Mouse (Mus musculus) thymus, adult 2 months (tissue): ENCODE results near the gene Zbtb20. TPM values are rescaled to one million over a fixed set of nuclear protein-coding genes. Genes with fewer than 3 reads are reported as not detected.

Experiments used
- DNase-seq: peaks from one replicate; pipeline ENCODE4 v3.0.0; 2021
- H3K27ac ChIP-seq: fragments of 200-500 bp; 2 replicates; pipeline ENCODE4 v1.5.1; 2012; ENCODE audit warnings: low read length, control low read depth; ENCODE audit not compliant: control insufficient read depth, insufficient read depth
- H3K27me3 ChIP-seq: fragments of 200-500 bp; 2 replicates; pipeline ENCODE4 v1.6.1; 2012; ENCODE audit warnings: mild to moderate bottlenecking, low read length, moderate library complexity, mixed read lengths; ENCODE audit not compliant: control insufficient read depth, insufficient read depth
- H3K36me3 ChIP-seq: fragments of 200-500 bp; 2 replicates; pipeline ENCODE4 v1.6.1; 2012; ENCODE audit warnings: mild to moderate bottlenecking, low read length, moderate library complexity; ENCODE audit not compliant: control insufficient read depth, insufficient read depth
- H3K4me1 ChIP-seq: fragments of 200-500 bp; replicated peaks from 2 replicates; pipeline ENCODE4 v1.6.1; 2012; ENCODE audit warnings: low read length; ENCODE audit not compliant: control insufficient read depth, insufficient read depth
- H3K4me3 ChIP-seq: fragments of 200-500 bp; 2 replicates; pipeline ENCODE4 v1.5.1; 2012; ENCODE audit warnings: mild to moderate bottlenecking, low read length, control low read depth, moderate library complexity; ENCODE audit not compliant: control insufficient read depth, insufficient read depth
- CTCF ChIP-seq: fragments of 200-500 bp; IDR thresholded peaks from 2 replicates; pipeline ENCODE4 v1.5.1; 2012; ENCODE audit warnings: mild to moderate bottlenecking, control low read depth, low read length, moderate library complexity, borderline replicate concordance; ENCODE audit not compliant: control insufficient read depth, poor library complexity, insufficient read depth; ENCODE audit errors: extremely low read depth
- POLR2A ChIP-seq: fragments of 200-500 bp; IDR thresholded peaks from 2 replicates; pipeline ENCODE4 v1.6.1; 2012; ENCODE audit warnings: mild to moderate bottlenecking, low read length, control low read depth, moderate library complexity; ENCODE audit not compliant: control insufficient read depth, poor library complexity, insufficient read depth; ENCODE audit errors: extremely low read depth
- WGBS: fragments of 180-500 bp; shearing (Covaris S2); methylation state at CpG from one replicate; pipeline ENCODE4 v1.1.7; 2018; 5-methylcytosine and 5-hydroxymethylcytosine counted together
- polyA plus RNA-seq: library from polyadenylated mRNA; depleted of rRNA; stranded (reverse); fragments of >200 nt; gene quantifications from 2 replicates; pipeline ENCODE4 v1.2.3, GENCODE M21; 2012

Gene Zbtb20
- polyA plus RNA-seq, 1 experiment, result 19.1 TPM

DNA sequence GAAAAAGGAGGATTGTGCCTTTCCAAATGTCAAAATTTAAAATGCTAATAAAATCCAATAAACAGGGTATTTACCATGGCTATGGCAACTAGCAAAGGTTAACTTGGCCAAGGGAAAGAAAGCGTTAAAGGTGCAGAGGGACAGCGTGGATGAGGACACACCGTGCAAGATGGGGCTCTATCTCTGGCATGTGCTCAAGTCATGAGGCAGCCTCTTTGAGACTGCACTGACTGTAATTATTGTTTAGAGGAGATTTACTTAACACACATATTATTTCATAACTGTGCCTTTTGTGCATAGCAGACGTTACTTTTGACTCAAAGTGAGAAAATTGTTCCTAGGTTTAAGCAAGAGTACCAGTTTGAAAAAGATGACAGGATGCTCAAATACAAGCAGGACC lies 554.3 kb downstream of the Zbtb20 start:
- no peaks in the 10 kb centered on the region for H3K27me3 ChIP-seq
- no peak overlapping the region for H3K27ac ChIP-seq
- no peak overlapping the region for H3K4me3 ChIP-seq
- 93% methylated on average over 4 of the region's 4 CpGs for WGBS
- DNase-seq, result no peak
- H3K4me1 ChIP-seq, result no peaks in the 10 kb centered on the region
- H3K36me3 ChIP-seq, result no peaks in the 10 kb centered on the region
- TF ChIP-seq POLR2A (no peak), CTCF (no peak)

DNA sequence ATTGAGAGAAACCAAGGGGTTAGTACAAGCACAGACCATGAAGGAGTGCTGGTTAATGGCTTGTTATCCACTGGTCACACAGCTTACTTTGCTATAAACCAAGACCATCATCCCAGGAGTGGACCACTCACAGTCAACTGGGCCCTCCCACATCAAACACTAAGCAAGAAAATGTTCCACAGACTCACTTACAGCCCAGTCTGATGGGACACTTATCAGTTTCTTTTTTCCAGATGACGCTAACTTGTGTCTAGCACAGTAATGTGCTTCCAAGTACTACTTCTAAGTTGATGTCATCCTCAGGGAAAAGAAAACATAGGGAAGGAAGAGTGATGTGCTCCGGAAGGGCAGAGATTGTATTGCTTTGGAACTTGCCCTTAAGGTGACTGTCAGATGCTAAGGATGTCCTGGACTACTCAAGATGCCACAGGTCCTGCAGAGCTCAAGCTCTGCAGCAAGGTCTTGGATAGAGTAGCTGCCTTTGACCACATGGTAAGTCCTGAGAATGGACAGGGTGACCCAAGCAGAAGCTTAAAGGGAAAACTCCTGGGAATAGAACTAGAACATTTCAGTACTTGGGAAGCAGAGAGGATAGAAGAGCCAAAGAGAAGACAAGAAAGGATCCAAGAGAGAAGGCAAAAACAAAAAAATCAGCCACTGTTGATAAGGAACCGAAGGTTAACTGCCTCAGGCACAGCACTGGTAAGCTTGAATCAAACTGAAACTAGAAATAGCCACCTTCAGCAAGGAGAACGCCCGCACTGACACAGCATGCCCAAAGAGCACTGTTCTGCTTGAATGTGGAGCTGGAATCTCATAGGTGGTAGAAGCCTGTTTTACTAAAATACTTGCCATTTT lies 556.1 kb downstream of the Zbtb20 start:
- no peak overlapping the region for H3K27ac ChIP-seq
- no peak for DNase-seq
- H3K4me3 ChIP-seq, result no peak overlapping the region
- no peak for TF ChIP-seq CTCF
- TF ChIP-seq POLR2A, result no peak
- H3K27me3 ChIP-seq, result no peaks in the 10 kb centered on the region
- 85% methylated on average over 5 of the region's 5 CpGs for WGBS
- H3K4me1 ChIP-seq, result no peaks in the 10 kb centered on the region
- H3K36me3 ChIP-seq, result no peaks in the 10 kb centered on the region

DNA sequence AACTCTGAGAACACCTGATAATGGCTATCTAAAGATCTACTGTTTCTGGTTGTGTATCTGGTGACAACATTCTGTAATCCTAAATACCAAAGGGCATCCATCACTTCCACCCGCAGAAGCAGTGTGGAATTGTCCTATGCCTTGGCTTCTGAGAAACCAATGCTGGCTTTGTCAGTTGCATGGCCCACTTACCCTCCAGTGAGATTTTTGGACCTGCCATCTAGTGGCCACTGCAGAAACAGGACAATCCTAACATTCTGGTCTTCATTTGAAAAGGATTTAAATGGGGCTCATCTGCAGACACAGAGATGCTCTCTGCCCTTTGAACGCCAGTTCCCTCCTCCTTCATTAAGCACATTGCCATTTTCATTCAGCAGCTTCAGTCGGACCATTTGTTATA lies 559.3 kb downstream of the Zbtb20 start:
- Histone ChIP-seq H3K27me3 (no peaks in the 10 kb centered on the region), H3K27ac (no peak overlapping the region), H3K4me1 (no peaks in the 10 kb centered on the region), H3K36me3 (no peaks in the 10 kb centered on the region), H3K4me3 (no peak overlapping the region)
- no peak for DNase-seq
- WGBS, result 90% methylated on average over 3 of the region's 3 CpGs
- TF ChIP-seq POLR2A (no peak), CTCF (no peak)

DNA sequence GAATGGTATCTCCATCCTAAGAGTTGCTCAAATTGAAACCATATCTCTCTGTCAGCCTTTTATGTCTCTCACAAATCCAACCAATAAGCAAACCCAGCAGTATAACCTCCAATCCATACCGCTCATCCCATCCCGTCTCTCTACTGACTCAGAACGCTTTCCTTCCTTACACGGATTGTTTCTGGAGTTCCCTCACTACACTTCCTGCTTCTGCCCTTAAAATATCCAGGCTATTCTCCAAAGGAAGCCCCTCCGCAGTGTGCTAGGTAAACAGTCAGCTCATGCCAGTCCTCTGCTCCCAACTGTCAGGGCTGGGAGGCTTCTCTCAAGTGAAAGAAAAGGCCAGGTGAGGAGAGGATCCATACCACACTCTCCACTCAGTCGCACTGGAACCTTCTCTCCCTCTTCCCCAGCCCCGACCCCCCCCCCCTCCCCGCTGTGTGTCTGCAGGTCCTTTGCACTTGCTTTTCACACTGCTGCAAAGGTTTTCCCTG lies 563.2 kb downstream of the Zbtb20 start:
- H3K4me1 ChIP-seq, result no peaks in the 10 kb centered on the region
- WGBS, result 93% methylated on average over 8 of the region's 8 CpGs
- no peak for TF ChIP-seq CTCF
- no peak for TF ChIP-seq POLR2A
- no peaks in the 10 kb centered on the region for H3K36me3 ChIP-seq
- H3K4me3 ChIP-seq, result no peak overlapping the region
- no peaks in the 10 kb centered on the region for H3K27me3 ChIP-seq
- no peak for DNase-seq
- no peak overlapping the region for H3K27ac ChIP-seq

DNA sequence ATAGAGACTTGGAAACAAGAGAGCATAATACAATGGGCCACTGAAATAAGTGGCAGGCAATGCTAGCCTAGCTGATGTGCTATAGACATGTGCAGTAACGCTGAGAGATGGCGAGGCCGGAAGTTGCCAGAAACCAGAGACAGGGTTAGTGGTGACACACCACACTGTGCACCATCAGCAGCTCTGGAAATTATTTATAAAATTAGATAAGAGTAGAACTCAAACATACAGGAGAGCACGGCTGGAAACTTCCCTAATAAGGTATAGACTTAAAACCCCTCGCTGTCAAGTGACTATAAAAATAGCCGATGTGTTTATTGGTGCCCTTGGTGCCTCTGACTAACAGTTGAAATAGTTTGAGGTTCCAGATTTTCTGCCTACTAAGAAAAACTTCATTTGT lies 565.7 kb downstream of the Zbtb20 start:
- H3K4me3 ChIP-seq, result no peak overlapping the region
- 94% methylated on average over 6 of the region's 6 CpGs for WGBS
- no peak overlapping the region for H3K27ac ChIP-seq
- H3K27me3 ChIP-seq, result no peaks in the 10 kb centered on the region
- no peak for DNase-seq
- no peaks in the 10 kb centered on the region for H3K36me3 ChIP-seq
- H3K4me1 ChIP-seq, result no peaks in the 10 kb centered on the region
- no peak for TF ChIP-seq POLR2A
- no peak for TF ChIP-seq CTCF

DNA sequence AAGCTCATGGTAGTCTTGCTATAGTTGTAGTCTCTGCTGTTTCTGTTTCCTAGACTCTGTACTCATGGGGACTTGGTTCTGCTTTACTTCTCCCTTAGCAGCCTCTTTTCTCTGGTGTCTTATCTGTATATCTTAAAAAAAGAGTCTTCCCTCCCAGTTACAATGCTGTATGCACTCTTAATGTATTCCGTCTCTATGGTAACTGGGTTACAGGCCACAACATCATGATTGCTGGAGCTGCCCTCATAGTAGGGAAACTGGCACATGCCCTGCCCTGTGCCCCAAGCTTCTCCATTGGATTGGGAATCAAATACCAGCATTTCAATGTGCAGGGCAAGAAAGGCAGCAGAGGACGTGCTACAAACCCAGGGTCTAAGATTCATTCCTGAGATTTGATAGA lies 567.4 kb downstream of the Zbtb20 start:
- 95% methylated on average over 2 of the region's 2 CpGs for WGBS
- TF ChIP-seq POLR2A (no peak), CTCF (no peak)

More for the DNA sequence above, 567.4 kb downstream of the Zbtb20 start:
- no peak for DNase-seq
- Histone ChIP-seq H3K4me1 (no peaks in the 10 kb centered on the region), H3K36me3 (no peaks in the 10 kb centered on the region), H3K27ac (no peak overlapping the region), H3K4me3 (no peak overlapping the region), H3K27me3 (no peaks in the 10 kb centered on the region)
